Comparison of ENCODE assay signal across 12 mouse cellular contexts in the genomic region with DNA sequence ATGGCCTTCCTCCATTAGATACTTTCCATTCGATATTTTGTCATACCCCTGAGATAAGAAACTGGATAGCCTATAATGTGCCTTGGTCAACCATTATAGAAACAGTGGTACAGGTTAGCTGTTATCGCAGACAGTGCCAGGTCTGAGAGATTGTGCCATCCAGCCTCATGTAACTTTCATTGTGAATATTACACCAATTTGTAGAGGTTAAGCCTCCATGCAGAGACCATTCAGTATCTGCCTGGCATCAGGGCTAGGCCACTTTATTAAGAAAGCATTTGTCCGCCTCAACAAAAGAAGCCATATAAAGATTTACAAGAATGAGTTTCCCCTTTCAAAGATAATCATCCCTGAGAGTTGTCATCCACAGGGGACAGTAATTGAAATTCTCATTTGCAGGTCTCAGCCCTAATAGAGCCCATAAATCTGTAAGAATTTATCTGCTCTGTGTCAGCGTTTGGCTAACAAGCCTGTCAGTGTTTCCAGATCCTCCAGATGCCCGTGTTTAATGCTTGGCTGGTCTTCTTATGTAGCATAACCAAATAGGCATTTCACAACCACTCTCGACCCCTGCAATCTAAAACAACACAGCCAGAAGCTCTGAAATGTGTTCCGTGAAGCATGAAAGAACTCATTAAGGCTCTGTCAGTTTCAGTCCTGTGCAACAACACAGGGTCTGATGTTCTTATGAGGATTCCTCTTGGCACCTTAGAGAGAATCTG. TPM values are rescaled to one million over a fixed set of nuclear protein-coding genes. Genes with fewer than 3 reads are reported as not detected.
DNase-seq lines count a peak whose midpoint lies in the region; ATAC-seq and TF ChIP-seq lines count a peak whose summit lies in the region.
"Had no signal": no experiment of that assay in that cellular context is flagged by ENCODE, and none has a peak within 500 bp of the region (broad histone marks: within the 10 kb centered on the region; RNA-seq: fewer than 3 reads in every experiment).

No protein-coding gene starts in this region.

- H3K36me3 ChIP-seq in hindbrain, embryonic 11.5 days (ENCODE audit: control insufficient read depth, insufficient read depth, low read length): no peaks in the 10 kb centered on the region
- H3K36me3 ChIP-seq in midbrain, postnatal 0 days (ENCODE audit: insufficient read depth, low read length): no peaks in the 10 kb centered on the region
- H3K36me3 ChIP-seq: heart, embryonic 10.5 days had no signal

- intact Hi-C loops in heart, postnatal 14 days (cut with DNase I): no loop called here

- no peak overlapping the region for H3K27ac ChIP-seq in hindbrain, embryonic 11.5 days (ENCODE audit: low read depth, low read length)
- no peak overlapping the region for H3K27ac ChIP-seq in midbrain, postnatal 0 days (ENCODE audit: low read depth, low read length)
- H3K27ac ChIP-seq: heart, embryonic 10.5 days had no signal

- peak; percentile 88 for ATAC-seq in hindbrain, embryonic 11.5 days (ENCODE audit: low FRiP score)
- ATAC-seq in midbrain, postnatal 0 days (ENCODE audit: low FRiP score): peak; percentile 41; the same call in 1 of the 2 replicates
- ATAC-seq: intestine, postnatal 0 days; lung, postnatal 0 days had no signal

- no peak for TF ChIP-seq CTCF in midbrain, postnatal 0 days (IDR thresholded peaks at IDR 0.05)

- no peak overlapping the region for H3K4me3 ChIP-seq in hindbrain, embryonic 11.5 days (ENCODE audit: low read depth, low read length)
- no peak overlapping the region for H3K4me3 ChIP-seq in midbrain, postnatal 0 days (ENCODE audit: low read depth, low read length)
- H3K4me3 ChIP-seq: heart, embryonic 10.5 days had no signal

- peak; percentile 35 for DNase-seq in heart, adult 11 months
- DNase-seq in heart, postnatal 14 days: no peak
- DNase-seq in embryo, embryonic 10.5 days (ENCODE audit: low spot score): peak; percentile 70
- peak; percentile 56 for DNase-seq in hindbrain, embryonic 11.5 days (ENCODE audit: low spot score)
- DNase-seq in midbrain, postnatal 0 days (ENCODE audit: low spot score): peak; percentile 92
- DNase-seq in frontal cortex, postnatal 10 days (ENCODE audit: low spot score in 2 of 2): no peak
- DNase-seq in frontal cortex, adult 2 months (ENCODE audit: extremely low spot score in 1 of 2, low spot score in 1 of 2): no peak
- no peak for DNase-seq in right cerebral cortex, postnatal 36 days (ENCODE audit: low spot score in 2 of 2)
- DNase-seq: B cell, adult 2 months had no signal

- H3K9ac ChIP-seq in hindbrain, embryonic 11.5 days (ENCODE audit: low read depth, low read length): no peak overlapping the region
- H3K9ac ChIP-seq in midbrain, postnatal 0 days (replicated peaks; ENCODE audit: low read length, poor library complexity, severe bottlenecking): no peak overlapping the region

- H3K4me1 ChIP-seq in hindbrain, embryonic 11.5 days (replicated peaks; ENCODE audit: control insufficient read depth, insufficient read depth, low read length): no peaks in the 10 kb centered on the region
- no peaks in the 10 kb centered on the region for H3K4me1 ChIP-seq in midbrain, postnatal 0 days (ENCODE audit: insufficient read depth, low read length)
- H3K4me1 ChIP-seq: heart, embryonic 10.5 days had no signal

- 40% methylated on average over 7 of the region's 7 CpGs for WGBS in hindbrain, embryonic 11.5 days
- WGBS in midbrain, postnatal 0 days: 32% methylated on average over 7 of the region's 7 CpGs

- no peaks in the 10 kb centered on the region for H3K9me3 ChIP-seq in hindbrain, embryonic 11.5 days (ENCODE audit: control insufficient read depth, low read length)
- no peaks in the 10 kb centered on the region for H3K9me3 ChIP-seq in midbrain, postnatal 0 days (ENCODE audit: low read length)
- H3K9me3 ChIP-seq: heart, embryonic 10.5 days had no signal

- H3K4me2 ChIP-seq in hindbrain, embryonic 11.5 days (replicated peaks; ENCODE audit: low read depth, low read length): no peak overlapping the region
- H3K4me2 ChIP-seq in midbrain, postnatal 0 days (ENCODE audit: low read depth, low read length, poor library complexity, severe bottlenecking): no peak overlapping the region

- no peaks in the 10 kb centered on the region for H3K27me3 ChIP-seq in hindbrain, embryonic 11.5 days (ENCODE audit: control insufficient read depth, insufficient read depth, low read length)
- no peaks in the 10 kb centered on the region for H3K27me3 ChIP-seq in midbrain, postnatal 0 days (ENCODE audit: insufficient read depth, low read length)

RNA-seq across cellular contexts. Expression of a gene that starts 28.3 kb away (rescaled TPM):
- total RNA-seq in heart, postnatal 14 days (2021): under 1 TPM; 0.20 to 0.53 TPM
- 0.25 TPM in 1 of 2 replicates, not detected in the other for polyA plus RNA-seq in hindbrain, embryonic 11.5 days (2014; fragmentation: Nextera tagmentation; extraction: Ambion mirVana)
- total RNA-seq in midbrain, postnatal 0 days (2014; rRNA removed): 0.55 and 0.57 TPM in 2 replicates
- 0.50 and 0.53 TPM in 2 replicates for polyA plus RNA-seq in midbrain, postnatal 0 days (2015; fragmentation: Nextera tagmentation; extraction: Ambion mirVana)
- 0.34 and 0.38 TPM in 2 replicates for polyA plus RNA-seq in frontal cortex, adult 2 months (2012; rRNA removed)

RNA-seq across cellular contexts. Expression of a gene that starts 28.4 kb away (rescaled TPM):
- total RNA-seq in heart, postnatal 14 days (2021): 1 to 10 TPM; 7.4 to 7.8 TPM
- polyA plus RNA-seq in hindbrain, embryonic 11.5 days (2014; fragmentation: Nextera tagmentation; extraction: Ambion mirVana): 10.5 and 10.7 TPM in 2 replicates
- total RNA-seq in midbrain, postnatal 0 days (2014; rRNA removed): 8.4 and 11.4 TPM in 2 replicates
- polyA plus RNA-seq in midbrain, postnatal 0 days (2015; fragmentation: Nextera tagmentation; extraction: Ambion mirVana): 3.0 and 3.3 TPM in 2 replicates
- 7.6 and 8.3 TPM in 2 replicates for polyA plus RNA-seq in frontal cortex, adult 2 months (2012; rRNA removed)

Comparison
In these comparisons a context has a peak if more than half of its experiments do, and no peak if none do; other contexts are left out.
1. DNase-seq: peak in heart, adult 11 months (single experiment), embryo, embryonic 10.5 days (single experiment), hindbrain, embryonic 11.5 days (single experiment) and midbrain, postnatal 0 days (single experiment); none in heart, postnatal 14 days (0 of 2), frontal cortex, postnatal 10 days (0 of 2), frontal cortex, adult 2 months (0 of 2) and right cerebral cortex, postnatal 36 days (0 of 2).